In genomic region chr19:58266600-58266999, GRCm38 (mm10) we compare ENCODE assay signal across 22 mouse cellular contexts.
A peak's percentile ranks its signal among the peaks of the same experiment; 100 is the strongest.
DNase-seq lines count a peak whose midpoint lies in the region; ATAC-seq and TF ChIP-seq lines count a peak whose summit lies in the region.
"Had no signal": no experiment of that assay in that cellular context is flagged by ENCODE, and none has a peak within 500 bp of the region (broad histone marks: within the 10 kb centered on the region; RNA-seq: fewer than 3 reads in every experiment).

No protein-coding gene starts in this region.

- 36% methylated on average over 7 of the region's 7 CpGs for WGBS in lung, postnatal 0 days
- 51% methylated on average over 7 of the region's 7 CpGs for WGBS in limb, embryonic 13.5 days

- no peaks in the 10 kb centered on the region for H3K4me1 ChIP-seq in lung, postnatal 0 days (ENCODE audit: insufficient read depth, low read depth, low read length)
- peaks cover 16% of the 10 kb centered on the region; the same call in 1 of the 2 replicates for H3K4me1 ChIP-seq in limb, embryonic 13.5 days
- H3K4me1 ChIP-seq: heart, embryonic 12.5 days; hindbrain, embryonic 12.5 days; liver, embryonic 15.5 days; midbrain, embryonic 12.5 days; neural tube, embryonic 15.5 days had no signal

- no peak overlapping the region for H3K27ac ChIP-seq in gastrocnemius, adult 2 months
- H3K27ac ChIP-seq in lung, postnatal 0 days (ENCODE audit: low read length): no peak overlapping the region
- H3K27ac ChIP-seq in limb, embryonic 13.5 days: no peak overlapping the region
- H3K27ac ChIP-seq: embryonic facial prominence, embryonic 12.5 days; hindbrain, embryonic 12.5 days; liver, embryonic 15.5 days; midbrain, embryonic 12.5 days; neural tube, embryonic 15.5 days had no signal

- H3K27me3 ChIP-seq in lung, postnatal 0 days (replicated peaks; ENCODE audit: insufficient read depth, low read length): no peaks in the 10 kb centered on the region
- H3K27me3 ChIP-seq in limb, embryonic 13.5 days: no peaks in the 10 kb centered on the region
- H3K27me3 ChIP-seq: embryonic facial prominence, embryonic 12.5 days; liver, embryonic 15.5 days; midbrain, embryonic 12.5 days; neural tube, embryonic 15.5 days had no signal

- peak; percentile 42 for DNase-seq in gastrocnemius, adult 2 months
- no peak for DNase-seq in gastrocnemius, postnatal 4 days (ENCODE audit: low spot score in 2 of 2)
- no peak for DNase-seq in lung, postnatal 0 days (ENCODE audit: low spot score)
- no peak for DNase-seq in lung, adult 18-20 months
- DNase-seq in left cerebral cortex, postnatal 4 days: no peak
- DNase-seq: cerebellum, adult 11 months; forebrain, postnatal 0 days; heart, adult 11 months; heart, postnatal 10 days; kidney, postnatal 36 days; layer of hippocampus, postnatal 36 days; liver; thymus, adult 18-20 months had no signal

- H3K4me2 ChIP-seq in lung, postnatal 0 days (replicated peaks; ENCODE audit: low read depth, low read length): 0 out of 2 replicates have a peak overlapping the region, but pooled peaks have one; percentile 1
- H3K4me2 ChIP-seq in limb, embryonic 13.5 days (replicated peaks): 0 out of 2 replicates have a peak overlapping the region, but pooled peaks have one; percentile 7
- H3K4me2 ChIP-seq: embryonic facial prominence, embryonic 12.5 days; heart, embryonic 12.5 days; hindbrain, embryonic 12.5 days; liver, embryonic 15.5 days; midbrain, embryonic 12.5 days; neural tube, embryonic 15.5 days had no signal

- intact Hi-C loops in gastrocnemius, adult 2 months (cut with DNase I): no loop called here
- intact Hi-C loops in left cerebral cortex, postnatal 4 days (cut with DNase I): no loop called here

- peak; percentile 27; the same call in 1 of the 2 replicates for TF ChIP-seq EP300 in lung, postnatal 0 days (IDR thresholded peaks at IDR 0.05)

- no peak overlapping the region for H3K9ac ChIP-seq in lung, postnatal 0 days (replicated peaks; ENCODE audit: low read depth)
- no peak overlapping the region for H3K9ac ChIP-seq in limb, embryonic 13.5 days
- H3K9ac ChIP-seq: embryonic facial prominence, embryonic 12.5 days; forebrain, postnatal 0 days; heart, embryonic 12.5 days; hindbrain, embryonic 12.5 days; liver, embryonic 15.5 days; midbrain, embryonic 12.5 days; neural tube, embryonic 15.5 days had no signal

- TF ChIP-seq CTCF in gastrocnemius, adult 2 months (IDR thresholded peaks at IDR 0.05): no peak
- TF ChIP-seq CTCF in lung, postnatal 0 days (IDR thresholded peaks at IDR 0.05): no peak

- H3K9me3 ChIP-seq in lung, postnatal 0 days (ENCODE audit: low read length): no peaks in the 10 kb centered on the region
- H3K9me3 ChIP-seq in limb, embryonic 13.5 days: no peaks in the 10 kb centered on the region
- H3K9me3 ChIP-seq: embryonic facial prominence, embryonic 12.5 days; heart, embryonic 12.5 days; hindbrain, embryonic 12.5 days; liver, embryonic 15.5 days; midbrain, embryonic 12.5 days; neural tube, embryonic 15.5 days had no signal

- peak; percentile 48 for ATAC-seq in lung, postnatal 0 days
- no peak for ATAC-seq in limb, embryonic 13.5 days (ENCODE audit: low FRiP score, low read depth)
- ATAC-seq in CD4-positive, CD25-positive, alpha-beta regulatory T cell, adult 4 months: no peak
- ATAC-seq: forebrain, postnatal 0 days; intestine, postnatal 0 days had no signal

- H3K36me3 ChIP-seq in lung, postnatal 0 days (ENCODE audit: insufficient read depth, low read length): no peaks in the 10 kb centered on the region
- no peaks in the 10 kb centered on the region for H3K36me3 ChIP-seq in limb, embryonic 13.5 days
- H3K36me3 ChIP-seq: embryonic facial prominence, embryonic 12.5 days; heart, embryonic 12.5 days; liver, embryonic 15.5 days; midbrain, embryonic 12.5 days; neural tube, embryonic 15.5 days had no signal

- no peak overlapping the region for H3K4me3 ChIP-seq in gastrocnemius, adult 2 months
- no peak overlapping the region for H3K4me3 ChIP-seq in lung, postnatal 0 days (ENCODE audit: low read depth, low read length)
- no peak overlapping the region for H3K4me3 ChIP-seq in limb, embryonic 13.5 days
- H3K4me3 ChIP-seq: embryonic facial prominence, embryonic 12.5 days; heart, embryonic 12.5 days; hindbrain, embryonic 12.5 days; liver, embryonic 15.5 days; midbrain, embryonic 12.5 days; neural tube, embryonic 15.5 days had no signal
